Mouse (Mus musculus): Measurements from ENCODE around the gene Usp35.

GRCm38 (mm10) chr7:97361467-97361866, 29.6 kb upstream of the Usp35 start:
- TF ChIP-seq CTCF (IDR thresholded peaks at IDR 0.05; ENCODE audit: borderline replicate concordance, control insufficient read depth, extremely low read depth, insufficient read depth, low read length, poor library complexity): peak; percentile 34; the same call in 1 of the 2 replicates
- no peak for TF ChIP-seq POLR2A (IDR thresholded peaks at IDR 0.05; ENCODE audit: control insufficient read depth, extremely low read depth, insufficient read depth, low read length, poor library complexity)

Data from thymus, adult 2 months (tissue).